Comparison of ENCODE assay signal across 9 mouse cellular contexts in genomic region chr7:99304029-99304428, GRCm38 (mm10). TPM values are rescaled to one million over a fixed set of nuclear protein-coding genes. Genes with fewer than 3 reads are reported as not detected.
DNase-seq lines count a peak whose midpoint lies in the region; ATAC-seq and TF ChIP-seq lines count a peak whose summit lies in the region.
"Had no signal": no experiment of that assay in that cellular context is flagged by ENCODE, and none has a peak within 500 bp of the region (broad histone marks: within the 10 kb centered on the region; RNA-seq: fewer than 3 reads in every experiment).

No protein-coding gene starts in this region.

- no peaks in the 10 kb centered on the region for H3K36me3 ChIP-seq in midbrain, embryonic 16.5 days (ENCODE audit: control insufficient read depth, insufficient read depth, low read length)

- TF ChIP-seq POLR2A in bone marrow, adult 2 months (IDR thresholded peaks at IDR 0.05; ENCODE audit: borderline replicate concordance, control insufficient read depth, low read depth, low read length) = no peak

- no peak overlapping the region for H3K4me2 ChIP-seq in midbrain, embryonic 16.5 days (ENCODE audit: low read length)
- H3K4me2 ChIP-seq: lung, embryonic 14.5 days had no signal

- peak; percentile 15 for DNase-seq in adrenal gland, postnatal 25 days
- no peak for DNase-seq in adrenal gland, postnatal 14 days
- DNase-seq in gastrocnemius, postnatal 25 days = no peak
- no peak for DNase-seq in kidney, postnatal 14 days
- DNase-seq in layer of hippocampus, adult 8-10 months (ENCODE audit: low spot score in 2 of 2) = no peak
- DNase-seq: lung, embryonic 14.5 days had no signal

- peak overlapping the region; percentile 14; the same call in 1 of the 2 replicates for H3K27ac ChIP-seq in bone marrow, adult 2 months (ENCODE audit: control insufficient read depth, insufficient read depth, low read depth, low read length, poor library complexity)
- H3K27ac ChIP-seq in midbrain, embryonic 16.5 days (ENCODE audit: low read length) = peak overlapping the region; percentile 78

- TF ChIP-seq CTCF in bone marrow, adult 2 months (IDR thresholded peaks at IDR 0.05; ENCODE audit: control insufficient read depth, insufficient read depth, low read length) = no peak

- no peaks in the 10 kb centered on the region for H3K9me3 ChIP-seq in midbrain, embryonic 16.5 days (replicated peaks; ENCODE audit: control insufficient read depth, low read length, poor library complexity, severe bottlenecking)

- H3K4me1 ChIP-seq in bone marrow, adult 2 months (ENCODE audit: control insufficient read depth, insufficient read depth, low read length) = peaks cover 2% of the 10 kb centered on the region; the same call in 1 of the 2 replicates
- peaks cover 47% of the 10 kb centered on the region for H3K4me1 ChIP-seq in midbrain, embryonic 16.5 days (ENCODE audit: control insufficient read depth, insufficient read depth, low read length)

- WGBS in bone marrow, adult 2 months = 64% methylated on average over 6 of the region's 6 CpGs
- WGBS in midbrain, embryonic 16.5 days = 17% methylated on average over 6 of the region's 6 CpGs

- H3K4me3 ChIP-seq in bone marrow, adult 2 months (replicated peaks; ENCODE audit: control insufficient read depth, low read depth, low read length) = no peak overlapping the region
- H3K4me3 ChIP-seq in midbrain, embryonic 16.5 days (ENCODE audit: low read depth, low read length) = no peak overlapping the region

- peak; percentile 44; the same call in 1 of the 2 replicates for ATAC-seq in granulocyte monocyte progenitor cell, adult 5-6 weeks (replicated peaks; ENCODE audit: poor library complexity, severe bottlenecking)
- peak; percentile 19; the same call in 1 of the 2 replicates for ATAC-seq in midbrain, embryonic 16.5 days

- no peaks in the 10 kb centered on the region for H3K27me3 ChIP-seq in midbrain, embryonic 16.5 days (ENCODE audit: control insufficient read depth, insufficient read depth, low read depth, low read length)

- no peak overlapping the region for H3K9ac ChIP-seq in midbrain, embryonic 16.5 days (ENCODE audit: low read depth, low read length)
- H3K9ac ChIP-seq: lung, embryonic 14.5 days had no signal

RNA-seq across cellular contexts. Expression of gene Map6, which starts 36.8 kb away (rescaled TPM):
- total RNA-seq in adrenal gland, postnatal 25 days (2021) = 6.7 and 8.8 TPM in 2 replicates
- total RNA-seq in adrenal gland, postnatal 14 days (2021) = 7.0 and 11.9 TPM in 2 replicates
- polyA plus RNA-seq in bone marrow, adult 2 months (2011; ENCODE audit: insufficient read depth, insufficient read length, low replicate concordance, missing spikeins) = 1.7 TPM in 1 of 2 replicates, not detected in the other
- not detected in 2 replicates for total RNA-seq in granulocyte monocyte progenitor cell, adult 5-6 weeks (2014; fragmentation: Nextera tagmentation)
- total RNA-seq in granulocyte monocyte progenitor cell, adult 5-6 weeks (2017) = not detected in 2 replicates
- polyA plus RNA-seq in midbrain, embryonic 16.5 days (2015; fragmentation: Nextera tagmentation; extraction: Ambion mirVana) = 140 and 155 TPM in 2 replicates
- 1 to 10 TPM; 3.1 to 3.4 TPM for total RNA-seq in gastrocnemius, postnatal 25 days (2021)
- 100 to 1,000 TPM; 101 to 108 (median 106) TPM for total RNA-seq in layer of hippocampus, adult 8-10 months (2022)

RNA-seq across cellular contexts. Expression of gene Serpinh1, which starts 49.0 kb away (rescaled TPM):
- 318 and 396 TPM in 2 replicates for total RNA-seq in adrenal gland, postnatal 25 days (2021)
- 291 and 364 TPM in 2 replicates for total RNA-seq in adrenal gland, postnatal 14 days (2021)
- 12.1 and 47.9 TPM in 2 replicates for polyA plus RNA-seq in bone marrow, adult 2 months (2011; ENCODE audit: insufficient read depth, insufficient read length, low replicate concordance, missing spikeins)
- total RNA-seq in granulocyte monocyte progenitor cell, adult 5-6 weeks (2014; fragmentation: Nextera tagmentation) = 0.80 TPM in 1 of 2 replicates, not detected in the other
- not detected in 2 replicates for total RNA-seq in granulocyte monocyte progenitor cell, adult 5-6 weeks (2017)
- polyA plus RNA-seq in midbrain, embryonic 16.5 days (2015; fragmentation: Nextera tagmentation; extraction: Ambion mirVana) = 185 and 203 TPM in 2 replicates
- total RNA-seq in gastrocnemius, postnatal 25 days (2021) = 100 to 1,000 TPM; 123 to 166 TPM
- total RNA-seq in layer of hippocampus, adult 8-10 months (2022) = 10 to 100 TPM; 16.8 to 24.1 (median 21.3) TPM

Comparison
In these comparisons a context has a peak if more than half of its experiments do, and no peak if none do; other contexts are left out.
1. RNA of gene Serpinh1, which starts 49.0 kb away (total RNA-seq): 291 to 364 TPM in adrenal gland, postnatal 14 days, 318 to 396 TPM in adrenal gland, postnatal 25 days, 123 to 166 TPM in gastrocnemius, postnatal 25 days and 16.8 to 24.1 TPM in layer of hippocampus, adult 8-10 months; 0.80 TPM in granulocyte monocyte progenitor cell, adult 5-6 weeks; every median in the first group is over 4 times any median in the second.